In genomic region chrX:135963629-135964028, GRCm38 (mm10) we compare ENCODE assay signal across 10 mouse cellular contexts. TPM values are rescaled to one million over a fixed set of nuclear protein-coding genes. Genes with fewer than 3 reads are reported as not detected.
DNase-seq lines count a peak whose midpoint lies in the region; ATAC-seq and TF ChIP-seq lines count a peak whose summit lies in the region.
"Had no signal": no experiment of that assay in that cellular context is flagged by ENCODE, and none has a peak within 500 bp of the region (broad histone marks: within the 10 kb centered on the region; RNA-seq: fewer than 3 reads in every experiment).

No protein-coding gene starts in this region.

- no peaks in the 10 kb centered on the region for H3K9me3 ChIP-seq in kidney, postnatal 0 days (replicated peaks; ENCODE audit: low read length)
- no peaks in the 10 kb centered on the region for H3K9me3 ChIP-seq in kidney, embryonic 14.5 days (ENCODE audit: control insufficient read depth, low read length)
- no peaks in the 10 kb centered on the region for H3K9me3 ChIP-seq in ES-E14 (ENCODE audit: control insufficient read depth, insufficient read depth, low read depth, low read length)
- H3K9me3 ChIP-seq: limb, embryonic 13.5 days; stomach, embryonic 15.5 days had no signal

- in situ Hi-C loops in ES-E14 (cut with MboI; ENCODE audit: low sequenced_read_pairs in 2 of 2, unreplicated experiment in 2 of 2) = no loop called here

- H3K36me3 ChIP-seq in kidney, postnatal 0 days (ENCODE audit: insufficient read depth, low read length) = no peaks in the 10 kb centered on the region
- H3K36me3 ChIP-seq in kidney, embryonic 14.5 days (ENCODE audit: control insufficient read depth, insufficient read depth, low read length) = no peaks in the 10 kb centered on the region
- H3K36me3 ChIP-seq in ES-E14 (ENCODE audit: control insufficient read depth, insufficient read depth, low read length, poor library complexity, severe bottlenecking) = no peaks in the 10 kb centered on the region
- H3K36me3 ChIP-seq: limb, embryonic 13.5 days; stomach, embryonic 15.5 days had no signal

- WGBS in kidney, postnatal 0 days = 29% methylated on average over 3 of the region's 3 CpGs
- WGBS in kidney, embryonic 14.5 days = 29% methylated on average over 3 of the region's 3 CpGs

- H3K27ac ChIP-seq in kidney, postnatal 0 days = no peak overlapping the region
- H3K27ac ChIP-seq in kidney, embryonic 14.5 days (ENCODE audit: low read depth, low read length) = no peak overlapping the region
- H3K27ac ChIP-seq in ES-E14 (ENCODE audit: insufficient read depth, low read depth, low read length, poor library complexity, severe bottlenecking) = no peak overlapping the region
- H3K27ac ChIP-seq: limb, embryonic 13.5 days; stomach, embryonic 15.5 days had no signal

- H3K4me1 ChIP-seq in kidney, postnatal 0 days (replicated peaks; ENCODE audit: insufficient read depth, low read length) = no peaks in the 10 kb centered on the region
- H3K4me1 ChIP-seq in kidney, embryonic 14.5 days (ENCODE audit: control insufficient read depth, insufficient read depth, low read length) = no peaks in the 10 kb centered on the region
- H3K4me1 ChIP-seq in ES-E14 (ENCODE audit: control insufficient read depth in 2 of 2, insufficient read depth in 2 of 2, low read length in 2 of 2, poor library complexity in 1 of 2) = peaks cover 0 to 2% of the 10 kb centered on the region in 2 experiments; a peak in 1 of 4 replicates
- H3K4me1 ChIP-seq: limb, embryonic 13.5 days; stomach, embryonic 15.5 days had no signal

- H3K4me2 ChIP-seq in kidney, postnatal 0 days (ENCODE audit: low read length) = no peak overlapping the region
- no peak overlapping the region for H3K4me2 ChIP-seq in kidney, embryonic 14.5 days (replicated peaks; ENCODE audit: low read depth, low read length)
- H3K4me2 ChIP-seq: limb, embryonic 13.5 days; stomach, embryonic 15.5 days had no signal

- no peak overlapping the region for H3K4me3 ChIP-seq in kidney, postnatal 0 days (replicated peaks; ENCODE audit: low read depth, low read length)
- no peak overlapping the region for H3K4me3 ChIP-seq in kidney, embryonic 14.5 days (ENCODE audit: low read length)
- no peak overlapping the region for H3K4me3 ChIP-seq in ES-E14 (ENCODE audit: insufficient read depth in 1 of 2, low read depth in 1 of 2, low read length in 2 of 2, poor library complexity in 1 of 2, severe bottlenecking in 1 of 2)
- H3K4me3 ChIP-seq: limb, embryonic 13.5 days; stomach, embryonic 15.5 days had no signal

- intact Hi-C loops in left cerebral cortex, postnatal 25 days (cut with DNase I) = loop anchor here (1.0 to 10.0 kb wide), 3 partner anchors 78 to 156 kb away; partner anchors contain the start of gene Gprasp2

- H3K9ac ChIP-seq in kidney, postnatal 0 days (ENCODE audit: low read depth, low read length) = no peak overlapping the region
- no peak overlapping the region for H3K9ac ChIP-seq in kidney, embryonic 14.5 days (ENCODE audit: low read depth, low read length)
- H3K9ac ChIP-seq in ES-E14 (ENCODE audit: insufficient read depth, low read depth, low read length, poor library complexity, severe bottlenecking) = no peak overlapping the region
- H3K9ac ChIP-seq: limb, embryonic 13.5 days; stomach, embryonic 15.5 days had no signal

- no peak for ATAC-seq in kidney, postnatal 0 days (replicated peaks; ENCODE audit: low FRiP score, low read depth)
- ATAC-seq in kidney, embryonic 14.5 days (ENCODE audit: low FRiP score, low TSS enrichment) = no peak

- TF ChIP-seq CTCF in kidney, postnatal 0 days (IDR thresholded peaks at IDR 0.05; ENCODE audit: low read depth) = peak; percentile 65

- H3K27me3 ChIP-seq in kidney, postnatal 0 days (ENCODE audit: insufficient read depth, low read length) = no peaks in the 10 kb centered on the region
- H3K27me3 ChIP-seq in kidney, embryonic 14.5 days (ENCODE audit: control insufficient read depth, insufficient read depth, low read length) = no peaks in the 10 kb centered on the region
- H3K27me3 ChIP-seq: limb, embryonic 13.5 days; stomach, embryonic 15.5 days had no signal

- DNase-seq in kidney, postnatal 0 days (ENCODE audit: low spot score) = peak; percentile 52
- DNase-seq in B cell, adult 2 months = peak; percentile 13 to 21
- peak; percentile 34 for DNase-seq in ES-E14 (ENCODE audit: low read depth, low spot score)
- peak; percentile 29 for DNase-seq in embryo, embryonic 9.5 days (ENCODE audit: extremely low spot score)
- DNase-seq in left cerebral cortex, postnatal 25 days (ENCODE audit: low spot score in 2 of 2) = peak; percentile 57 to 81
- DNase-seq in testis, postnatal 14 days (ENCODE audit: low spot score) = no peak
- DNase-seq in yolk sac, embryonic 10.5 days (ENCODE audit: low spot score) = no peak

TF ChIP-seq in ES-E14, 5 proteins besides CTCF, POLR2A, EP300 and RAD21:
- TF ChIP-seq CHD2 (IDR thresholded peaks at IDR 0.05; ENCODE audit: low read depth, low read length) (no peak), ZC3H11A (IDR thresholded peaks at IDR 0.05; ENCODE audit: borderline replicate concordance, low read depth, low read length) (no peak), ZNF384 (IDR thresholded peaks at IDR 0.05; ENCODE audit: low read depth, low read length) (no peak), MAFK (IDR thresholded peaks at IDR 0.05; ENCODE audit: insufficient read depth, low read depth, low read length) (no peak), HCFC1 (IDR thresholded peaks at IDR 0.05; ENCODE audit: borderline replicate concordance, insufficient read depth, low read length) (no peak)

RNA-seq across cellular contexts. Expression of gene Arxes2, which starts 30.0 kb away (rescaled TPM):
- 111 and 117 TPM in 2 replicates for polyA plus RNA-seq in kidney, postnatal 0 days (2015; fragmentation: Nextera tagmentation; extraction: Ambion mirVana)
- 82.0 and 82.5 TPM in 2 replicates for polyA plus RNA-seq in kidney, embryonic 14.5 days (2014; fragmentation: Nextera tagmentation; extraction: Ambion mirVana)
- total RNA-seq in ES-E14 (2012; rRNA removed) = 54.2 and 89.3 TPM in 2 replicates
- total RNA-seq in left cerebral cortex, postnatal 25 days (2021) = 10 to 100 TPM; 66.2 to 75.0 TPM

Comparison
In these comparisons a context has a peak if more than half of its experiments do, and no peak if none do; other contexts are left out.
1. DNase-seq: peak in kidney, postnatal 0 days (single experiment), B cell, adult 2 months (2 of 2), ES-E14 (single experiment), embryo, embryonic 9.5 days (single experiment) and left cerebral cortex, postnatal 25 days (2 of 2); none in testis, postnatal 14 days (single experiment) and yolk sac, embryonic 10.5 days (single experiment).